Mouse (Mus musculus): ENCODE measurements around the gene Gnai1.

The Gnai1 gene

GRCm38 (mm10) chr5:18288079-18288478 lies 72.1 kb downstream of the Gnai1 start:
- DNase-seq (ENCODE audit: low spot score) = no peak

GRCm38 (mm10) chr5:18282095-18282494 lies 78.1 kb downstream of the Gnai1 start:
- no peak for DNase-seq (ENCODE audit: low spot score)

- no peak for DNase-seq (ENCODE audit: low spot score)
Observed at GRCm38 (mm10) chr5:18274352-18274940, 85.7 kb downstream of the Gnai1 start.

- DNase-seq (ENCODE audit: low spot score) = no peak
Observed at GRCm38 (mm10) chr5:18273291-18274284, 86.6 kb downstream of the Gnai1 start.

GRCm38 (mm10) chr5:18250379-18251017 lies 109.7 kb downstream of the Gnai1 start:
- DNase-seq (ENCODE audit: low spot score) = no peak

- DNase-seq (ENCODE audit: low spot score) = no peak
Observed at GRCm38 (mm10) chr5:18249132-18249531, 111.0 kb downstream of the Gnai1 start.

GRCm38 (mm10) chr5:18229396-18229795 lies 130.8 kb downstream of the Gnai1 start:
- DNase-seq (ENCODE audit: low spot score) = no peak

GRCm38 (mm10) chr5:18228866-18229265 lies 131.3 kb downstream of the Gnai1 start:
- no peak for DNase-seq (ENCODE audit: low spot score)

GRCm38 (mm10) chr5:18220873-18221272 lies 139.3 kb downstream of the Gnai1 start:
- DNase-seq (ENCODE audit: low spot score) = no peak

GRCm38 (mm10) chr5:18218292-18218691 lies 141.9 kb downstream of the Gnai1 start:
- no peak for DNase-seq (ENCODE audit: low spot score)

GRCm38 (mm10) chr5:18217856-18218255 lies 142.3 kb downstream of the Gnai1 start:
- DNase-seq (ENCODE audit: low spot score) = no peak

Measured in urinary bladder, postnatal 25 days (tissue).